Comparison of ENCODE assay signal across 9 mouse cellular contexts in the genomic region with DNA sequence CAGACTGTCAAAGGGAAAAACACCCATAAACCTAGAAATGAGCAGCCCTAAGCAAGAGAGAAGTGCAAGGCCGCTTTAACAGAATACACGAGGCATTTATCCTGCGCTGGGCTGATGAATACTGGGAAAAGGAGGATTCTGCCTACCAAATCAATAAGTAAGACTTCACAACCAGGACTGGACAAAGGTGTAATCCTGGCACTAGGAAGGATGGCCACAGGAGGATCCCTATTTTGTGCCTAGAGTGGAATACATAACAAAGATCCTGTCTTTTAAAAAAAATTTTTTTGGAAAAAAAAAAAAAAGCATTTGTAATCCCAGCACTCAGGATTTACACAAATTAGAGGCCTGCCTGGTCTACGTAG. TPM values are rescaled to one million over a fixed set of nuclear protein-coding genes. Genes with fewer than 3 reads are reported as not detected.
DNase-seq lines count a peak whose midpoint lies in the region; ATAC-seq and TF ChIP-seq lines count a peak whose summit lies in the region.
"Had no signal": no experiment of that assay in that cellular context is flagged by ENCODE, and none has a peak within 500 bp of the region (broad histone marks: within the 10 kb centered on the region; RNA-seq: fewer than 3 reads in every experiment).

No protein-coding gene starts in this region.

- peak overlapping the region; percentile 59 for H3K4me2 ChIP-seq in embryonic facial prominence, embryonic 15.5 days (replicated peaks)
- H3K4me2 ChIP-seq in intestine, embryonic 15.5 days (replicated peaks) = peak overlapping the region; percentile 74
- no peak overlapping the region for H3K4me2 ChIP-seq in myocyte (ENCODE audit: low read depth)

- no peaks in the 10 kb centered on the region for H3K79me2 ChIP-seq in myocyte (ENCODE audit: control insufficient read depth, insufficient read depth)

- peak overlapping the region; percentile 93 for H3K4me3 ChIP-seq in layer of hippocampus, adult 2 months
- H3K4me3 ChIP-seq in embryonic facial prominence, embryonic 15.5 days (replicated peaks) = peak overlapping the region; percentile 95
- H3K4me3 ChIP-seq in intestine, embryonic 15.5 days (replicated peaks) = peak overlapping the region; percentile 94
- peak overlapping the region; percentile 42 for H3K4me3 ChIP-seq in myocyte

- 25% methylated on average over 4 of the region's 4 CpGs for WGBS in embryonic facial prominence, embryonic 15.5 days
- WGBS in intestine, embryonic 15.5 days = 32% methylated on average over 4 of the region's 4 CpGs

- H3K27me3 ChIP-seq in embryonic facial prominence, embryonic 15.5 days = no peaks in the 10 kb centered on the region
- H3K27me3 ChIP-seq in intestine, embryonic 15.5 days (replicated peaks) = no peaks in the 10 kb centered on the region
- no peaks in the 10 kb centered on the region for H3K27me3 ChIP-seq in myocyte (ENCODE audit: control insufficient read depth, insufficient read depth, insufficient read length)

- no peaks in the 10 kb centered on the region for H3K9me3 ChIP-seq in embryonic facial prominence, embryonic 15.5 days (replicated peaks)
- H3K9me3 ChIP-seq in intestine, embryonic 15.5 days = no peaks in the 10 kb centered on the region

- H3K36me3 ChIP-seq in embryonic facial prominence, embryonic 15.5 days = peaks cover 6% of the 10 kb centered on the region; the same call in 1 of the 2 replicates
- H3K36me3 ChIP-seq in intestine, embryonic 15.5 days = 0 out of 2 replicates have a peak, but pooled peaks cover 4% of the 10 kb centered on the region
- H3K36me3 ChIP-seq in myocyte (ENCODE audit: control insufficient read depth, insufficient read depth) = no peaks in the 10 kb centered on the region

- H3K9ac ChIP-seq in embryonic facial prominence, embryonic 15.5 days = peak overlapping the region; percentile 78; the same call in 1 of the 2 replicates
- H3K9ac ChIP-seq in intestine, embryonic 15.5 days = no peak overlapping the region

- TF ChIP-seq CTCF in layer of hippocampus, adult 2 months (conservative IDR thresholded peaks at IDR 0.05) = no peak

- 0 out of 2 replicates have a peak, but pooled peaks cover 3% of the 10 kb centered on the region for H3K4me1 ChIP-seq in embryonic facial prominence, embryonic 15.5 days
- no peaks in the 10 kb centered on the region for H3K4me1 ChIP-seq in intestine, embryonic 15.5 days (replicated peaks)

- peak overlapping the region; percentile 92 for H3K27ac ChIP-seq in layer of hippocampus, adult 2 months
- peak overlapping the region; percentile 95; the same call in 1 of the 2 replicates for H3K27ac ChIP-seq in embryonic facial prominence, embryonic 15.5 days (replicated peaks)
- H3K27ac ChIP-seq in intestine, embryonic 15.5 days = no peak overlapping the region

- ATAC-seq in embryonic facial prominence, embryonic 15.5 days (ENCODE audit: insufficient number of reproducible peaks, low FRiP score, low TSS enrichment, low read depth) = no peak
- no peak for ATAC-seq in intestine, embryonic 15.5 days

- DNase-seq in layer of hippocampus, adult 2 months (ENCODE audit: low spot score in 2 of 2) = no peak
- DNase-seq in layer of hippocampus, adult 9-11 months = no peak
- no peak for DNase-seq in right cerebral cortex, postnatal 36 days (ENCODE audit: low spot score in 2 of 2)
- DNase-seq in yolk sac, embryonic 10.5 days (ENCODE audit: low spot score) = no peak
- DNase-seq in layer of hippocampus, postnatal 10 days (ENCODE audit: low spot score in 2 of 2) = no peak

- no peak for TF ChIP-seq POLR2A in myocyte (IDR thresholded peaks at IDR 0.05; ENCODE audit: insufficient read length, low read depth)

- H3ac ChIP-seq in myocyte (ENCODE audit: control insufficient read depth, insufficient read length) = peak overlapping the region; percentile 78

TF ChIP-seq in myocyte, 11 proteins besides CTCF, POLR2A, EP300 and RAD21:
- TF ChIP-seq POLR2AphosphoS2 (IDR thresholded peaks at IDR 0.05; ENCODE audit: insufficient read length, low read depth) (no peak), E2F4 (IDR thresholded peaks at IDR 0.05; ENCODE audit: insufficient read depth) (no peak), MYOD1 (IDR thresholded peaks at IDR 0.05; ENCODE audit: control insufficient read depth in 1 of 3, insufficient read length in 2 of 3, low read depth in 2 of 3) (no peak), MAX (IDR thresholded peaks at IDR 0.05; ENCODE audit: low read depth) (no peak), SRF (IDR thresholded peaks at IDR 0.05; ENCODE audit: control insufficient read depth, insufficient read length, low read depth) (no peak), REST (IDR thresholded peaks at IDR 0.05; ENCODE audit: insufficient read depth, insufficient read length) (no peak), TCF12 (IDR thresholded peaks at IDR 0.05; ENCODE audit: insufficient read depth, poor library complexity, severe bottlenecking) (no peak), USF1 (IDR thresholded peaks at IDR 0.05; ENCODE audit: low read depth) (no peak), TCF3 (IDR thresholded peaks at IDR 0.05; ENCODE audit: insufficient read length, low read depth) (no peak)

RNA-seq across cellular contexts. Expression of gene Ermp1, which starts 0.3 kb away (rescaled TPM):
- total RNA-seq in layer of hippocampus, adult 2 months (2021) = 10 to 100 TPM; 57.0 to 59.3 TPM
- 20.8 and 23.4 TPM in 2 replicates for polyA plus RNA-seq in embryonic facial prominence, embryonic 15.5 days (2015; fragmentation: Nextera tagmentation; extraction: Ambion mirVana)
- 9.6 and 10.8 TPM in 2 replicates for polyA plus RNA-seq in intestine, embryonic 15.5 days (2015; fragmentation: Nextera tagmentation; extraction: Ambion mirVana)
- polyA plus RNA-seq in myocyte (2012; fragmentation: generic; extraction: Trizol) = 7.4 TPM
- total RNA-seq in layer of hippocampus, postnatal 10 days (2021) = 10 to 100 TPM; 45.5 to 52.0 TPM

RNA-seq across cellular contexts. Expression of gene Mlana, which starts 49.1 kb away (rescaled TPM):
- under 1 TPM; 0.56 to 0.79 TPM for total RNA-seq in layer of hippocampus, adult 2 months (2021)
- 4.6 and 5.4 TPM in 2 replicates for polyA plus RNA-seq in embryonic facial prominence, embryonic 15.5 days (2015; fragmentation: Nextera tagmentation; extraction: Ambion mirVana)
- polyA plus RNA-seq in intestine, embryonic 15.5 days (2015; fragmentation: Nextera tagmentation; extraction: Ambion mirVana) = not detected in 2 replicates
- not detected for polyA plus RNA-seq in myocyte (2012; fragmentation: generic; extraction: Trizol)
- total RNA-seq in layer of hippocampus, postnatal 10 days (2021) = under 1 TPM in 1 of 2 experiments, not detected in 1; 0.96 TPM
- total RNA-seq: megakaryocyte-erythroid progenitor cell, adult 5-6 weeks had no signal

Comparison
In these comparisons a context has a peak if more than half of its experiments do, and no peak if none do; other contexts are left out.
1. H3K4me3 ChIP-seq: peak in every context shown above with its lines; median percentile 95 in embryonic facial prominence, embryonic 15.5 days; 94 in intestine, embryonic 15.5 days; 93 in layer of hippocampus, adult 2 months; 42 in myocyte.